Mouse (Mus musculus): Measurements from ENCODE around the gene Prkar1a. TPM values are rescaled to one million over a fixed set of nuclear protein-coding genes. Genes with fewer than 3 reads are reported as not detected.

The Prkar1a gene
- total RNA-seq, 2 experiments from 2014 or later, result 535 to 544 TPM

GRCm38 (mm10) chr11:109704311-109705205 is 55.4 kb downstream of the Prkar1a start:
- DNase-seq (ENCODE audit: extremely low spot score in 1 of 2, low spot score in 1 of 2), result no peak

DNA sequence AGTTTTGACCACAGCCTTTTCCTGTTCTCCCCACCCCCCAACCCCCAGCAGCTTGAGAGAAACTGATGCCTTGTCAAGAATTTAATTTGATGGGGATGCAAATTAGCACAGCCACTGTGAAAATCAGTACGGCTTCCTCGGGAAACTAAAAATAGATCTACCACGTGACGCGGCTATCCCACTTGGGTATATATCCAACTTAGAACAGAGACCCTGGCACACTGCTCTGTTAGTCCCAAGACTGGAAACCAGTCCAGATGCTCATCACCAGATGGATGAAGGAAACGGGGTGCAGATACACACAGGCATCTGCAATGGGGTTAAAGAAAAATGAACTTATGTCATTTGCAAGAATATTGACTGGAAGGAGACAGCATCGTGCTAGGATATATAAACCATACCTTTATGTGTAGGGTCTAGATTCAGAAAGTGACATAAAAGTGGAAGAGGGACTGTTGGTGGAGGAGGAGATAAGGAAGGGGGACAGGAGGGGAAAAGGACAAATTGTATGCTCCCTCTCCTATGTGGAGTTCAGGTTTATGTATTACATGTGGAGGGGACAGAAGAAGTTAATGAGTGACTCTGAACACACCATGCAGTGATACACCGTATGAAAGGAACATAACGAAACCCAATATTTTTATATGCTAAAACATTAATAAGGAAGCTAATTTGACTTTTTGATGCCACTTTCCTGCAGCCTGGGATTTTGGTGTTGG is 56.3 kb downstream of the Prkar1a start:
- DNase-seq (ENCODE audit: extremely low spot score in 1 of 2, low spot score in 1 of 2), result no peak

- DNase-seq (ENCODE audit: extremely low spot score in 1 of 2, low spot score in 1 of 2), result no peak
These were observed 56.8 kb downstream of the Prkar1a start for GRCm38 (mm10) chr11:109706055-109706412.

GRCm38 (mm10) chr11:109706586-109706985 is 57.4 kb downstream of the Prkar1a start:
- DNase-seq (ENCODE audit: extremely low spot score in 1 of 2, low spot score in 1 of 2), result no peak

GRCm38 (mm10) chr11:109707442-109707841 is 58.2 kb downstream of the Prkar1a start:
- no peak for DNase-seq (ENCODE audit: extremely low spot score in 1 of 2, low spot score in 1 of 2)

DNA sequence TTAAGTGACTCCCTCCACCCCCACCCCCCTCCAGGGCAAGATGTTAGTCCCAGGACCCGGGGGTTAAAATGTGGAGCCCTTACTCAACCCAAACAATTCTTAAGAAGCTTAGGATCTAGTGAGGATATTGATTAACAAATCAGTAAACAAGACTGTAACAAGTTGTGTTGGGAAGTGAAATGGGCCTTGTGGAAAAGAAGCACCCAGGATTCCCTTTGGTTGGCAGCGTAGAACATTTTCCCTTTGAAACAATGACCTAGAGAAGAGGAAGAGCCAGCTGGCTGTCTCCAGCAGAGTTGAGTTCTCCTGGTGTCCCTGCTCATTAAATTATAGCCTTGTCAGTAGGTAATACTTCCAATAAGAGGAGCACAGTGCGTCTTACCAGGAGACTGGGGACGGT is 59.6 kb downstream of the Prkar1a start:
- no peak for DNase-seq (ENCODE audit: extremely low spot score in 1 of 2, low spot score in 1 of 2)

DNA sequence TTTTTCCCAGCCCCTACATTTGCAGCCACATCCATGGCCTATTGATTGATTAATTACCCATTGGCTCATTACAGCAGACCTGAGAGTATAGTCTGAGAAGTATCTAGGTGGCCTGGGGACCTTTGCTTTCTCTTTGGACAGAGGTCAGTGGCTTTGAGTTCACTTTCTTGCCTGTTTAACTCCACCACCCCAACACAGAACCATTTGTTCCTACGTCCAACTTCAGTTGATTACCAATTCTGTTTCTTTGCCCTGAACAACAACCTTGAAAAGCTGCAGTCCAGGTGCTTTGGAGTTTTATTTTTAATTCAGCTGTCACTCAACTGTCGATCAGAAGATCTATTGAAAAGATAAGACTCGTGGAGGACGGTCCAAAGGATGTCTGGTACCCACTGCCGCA is 60.3 kb downstream of the Prkar1a start:
- no peak for DNase-seq (ENCODE audit: extremely low spot score in 1 of 2, low spot score in 1 of 2)

DNA sequence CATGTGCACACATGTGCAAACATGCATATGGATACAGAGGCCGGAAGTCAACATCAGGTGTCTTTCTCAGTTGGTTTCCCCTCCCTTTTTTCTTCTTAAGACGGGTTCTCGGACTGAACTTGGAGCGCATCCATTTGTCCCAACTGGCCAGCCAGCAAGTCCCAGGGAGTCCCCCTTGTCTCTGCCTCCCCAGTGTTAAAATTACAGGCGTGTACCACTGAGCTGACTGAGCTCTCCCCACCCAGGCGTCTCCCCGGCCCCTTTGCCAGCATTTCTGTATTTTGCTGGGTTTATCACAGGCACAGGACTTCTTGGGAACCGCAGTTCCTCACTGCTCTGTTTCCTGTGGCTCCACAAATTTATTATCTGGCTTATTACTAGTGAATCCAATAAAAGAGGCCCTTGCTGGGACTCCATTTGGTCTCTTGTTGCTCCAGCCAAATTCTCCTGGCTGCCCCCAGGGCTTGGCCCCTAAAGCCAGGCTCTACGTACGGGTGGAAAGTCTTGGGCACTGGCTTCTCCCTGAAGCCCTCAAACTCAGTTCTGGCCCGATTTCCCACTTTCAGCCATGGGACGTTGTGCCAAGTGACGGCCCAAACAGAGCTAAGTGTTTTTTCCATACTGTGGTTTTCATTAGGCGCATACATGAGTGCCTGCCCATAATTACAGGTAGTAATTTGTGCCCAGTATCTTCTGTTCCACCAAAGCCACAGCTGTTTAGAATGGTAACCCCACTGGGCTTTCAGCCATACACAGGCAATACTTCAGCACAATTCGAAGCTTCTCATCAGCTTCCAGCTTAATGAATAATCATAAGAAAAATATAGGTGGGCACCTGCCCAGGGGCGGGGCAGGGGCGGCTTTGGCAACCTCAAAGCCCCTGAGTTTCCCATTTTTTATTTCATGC is 65.4 kb downstream of the Prkar1a start:
- DNase-seq (ENCODE audit: extremely low spot score in 1 of 2, low spot score in 1 of 2), result no peak

GRCm38 (mm10) chr11:109715311-109715781 is 66.1 kb downstream of the Prkar1a start:
- no peak for DNase-seq (ENCODE audit: extremely low spot score in 1 of 2, low spot score in 1 of 2)

DNA sequence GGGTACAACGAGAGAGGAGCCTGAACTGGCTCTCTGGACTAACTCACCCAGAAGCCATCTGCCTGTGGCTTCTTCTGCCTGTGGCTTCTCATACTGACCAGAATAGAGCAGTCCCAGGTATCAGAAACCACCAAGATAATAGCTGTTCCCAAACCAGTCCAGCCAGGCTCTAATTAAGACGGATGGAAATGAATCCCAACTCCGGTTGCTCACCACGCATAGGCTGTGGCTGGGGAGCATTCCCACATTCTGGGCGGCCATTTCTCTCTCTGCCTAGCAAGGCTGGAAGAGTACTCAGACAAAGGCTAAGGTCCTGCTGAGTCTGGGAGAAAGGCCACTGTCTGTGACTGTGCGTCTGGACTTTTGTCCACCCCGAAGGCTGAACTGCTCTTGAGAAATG is 67.8 kb downstream of the Prkar1a start:
- no peak for DNase-seq (ENCODE audit: extremely low spot score in 1 of 2, low spot score in 1 of 2)

GRCm38 (mm10) chr11:109717448-109717847 is 68.2 kb downstream of the Prkar1a start:
- no peak for DNase-seq (ENCODE audit: extremely low spot score in 1 of 2, low spot score in 1 of 2)

GRCm38 (mm10) chr11:109717966-109718895 is 69.0 kb downstream of the Prkar1a start:
- no peak for DNase-seq (ENCODE audit: extremely low spot score in 1 of 2, low spot score in 1 of 2)

Other genes starting within 250 kb of the Prkar1a start
- gene 9930022D16Rik, start 235.5 kb upstream of the Prkar1a start, total RNA-seq (2021), result not detected
- gene Amz2, start 223.5 kb upstream of the Prkar1a start, total RNA-seq (2021), result 10 to 100 TPM; 57.3 to 63.2 TPM
- 10 to 100 TPM; 11.4 to 12.3 TPM for gene Arsg, start 176.0 kb upstream of the Prkar1a start, total RNA-seq (2021)
- 10 to 100 TPM in 1 of 2 experiments, 1 to 10 TPM in 1; 7.7 to 11.4 TPM for gene Slc16a6, start 175.8 kb upstream of the Prkar1a start, total RNA-seq (2021)
- gene Wipi1, start 37.4 kb upstream of the Prkar1a start, total RNA-seq (2021), result 10 to 100 TPM; 25.1 to 25.5 TPM
- gene Fam20a, start 72.9 kb downstream of the Prkar1a start, total RNA-seq (2021), result 10 to 100 TPM; 14.3 to 15.0 TPM
- not detected for gene 1700012B07Rik, start 178.6 kb downstream of the Prkar1a start, total RNA-seq (2021)